Mouse (Mus musculus): Measurements from ENCODE around the gene Riox1.

GRCm38 (mm10) chr12:83922724-83923485, 27.5 kb upstream of the Riox1 start:
- no peak for TF ChIP-seq CTCF (IDR thresholded peaks at IDR 0.05; ENCODE audit: low read depth)
- no peak for TF ChIP-seq EP300 (IDR thresholded peaks at IDR 0.05; ENCODE audit: low read depth)
